Mouse (Mus musculus) hindbrain, postnatal 0 days (tissue): ENCODE measurements around the gene Acsm5. TPM values are rescaled to one million over a fixed set of nuclear protein-coding genes. Genes with fewer than 3 reads are reported as not detected.
"Not testable (repeated sequence)": the region's sequence is repeated elsewhere in the genome, so short reads cannot be mapped to it uniquely, and the experiment has no call there.

Experiments
- ATAC-seq: fragments of 200-750 bp; cut with Nextera tagmentation; 2 replicates; pipeline ENCODE4 v1.8.0; 2017; ENCODE audit warnings: mild to moderate bottlenecking, moderate TSS enrichment, moderate library complexity
- DNase-seq: peaks from one replicate; pipeline ENCODE4 v3.0.0-alpha.2; 2015; ENCODE audit warnings: low spot score
- H3K27ac ChIP-seq: fragments of 300-500 bp; sonication (generic); 2 replicates; pipeline ENCODE4 v1.5.1; 2014; ENCODE audit warnings: mild to moderate bottlenecking
- H3K27me3 ChIP-seq: fragments of 300-500 bp; sonication (generic); 2 replicates; pipeline ENCODE4 v1.6.1; 2014; ENCODE audit warnings: low read length, mixed read lengths; ENCODE audit not compliant: insufficient read depth
- H3K36me3 ChIP-seq: fragments of 300-500 bp; sonication (generic); 2 replicates; pipeline ENCODE4 v1.6.1; 2014; ENCODE audit warnings: low read length, mixed read lengths; ENCODE audit not compliant: insufficient read depth
- H3K4me1 ChIP-seq: fragments of 300-500 bp; sonication (generic); 2 replicates; pipeline ENCODE4 v1.6.1; 2014; ENCODE audit warnings: antibody characterized with exemption, low read length, mixed read lengths; ENCODE audit not compliant: insufficient read depth
- H3K4me2 ChIP-seq: fragments of 300-500 bp; sonication (generic); 2 replicates; pipeline ENCODE4 v1.6.1; 2014; ENCODE audit warnings: low read depth, mild to moderate bottlenecking, low read length, moderate library complexity, mixed read lengths
- H3K4me3 ChIP-seq: fragments of 300-500 bp; sonication (generic); 2 replicates; pipeline ENCODE4 v1.5.1; 2014; ENCODE audit warnings: low read length
- H3K9ac ChIP-seq: fragments of 300-500 bp; sonication (generic); replicated peaks from 2 replicates; pipeline ENCODE4 v1.6.1; 2014; ENCODE audit warnings: mild to moderate bottlenecking, low read length, moderate library complexity, mixed read lengths
- H3K9me3 ChIP-seq: fragments of 300-500 bp; sonication (generic); 2 replicates; pipeline ENCODE4 v1.6.1; 2016; ENCODE audit warnings: low read length, mixed read lengths
- CTCF ChIP-seq: IDR thresholded peaks from 2 replicates; pipeline ENCODE4 v1.5.1; 2016; ENCODE audit warnings: antibody characterized with exemption, control low read depth, low read depth
- WGBS: fragments of 180-500 bp; shearing (Covaris S2); extraction: QIAGEN DNeasy Blood & Tissue Kit; methylation state at CpG from one replicate; pipeline ENCODE4 v1.1.7; 2014; 5-methylcytosine and 5-hydroxymethylcytosine counted together
- polyA plus RNA-seq: library from polyadenylated mRNA; unstranded; fragments of >200 nt; fragmentation: Nextera tagmentation; extraction: Ambion mirVana; gene quantifications from 2 replicates; pipeline ENCODE4 v1.2.1, GENCODE M21; 2015
- total RNA-seq: library from RNA; depleted of rRNA; stranded (reverse); fragments of >200 nt; gene quantifications from 2 replicates; pipeline ENCODE4 v1.2.3, GENCODE M21; 2014; rRNA removed

Acsm5 gene
- total and polyA plus RNA-seq, 2 experiments from 2014 or later, result 0.16 to 0.25 TPM

- Histone ChIP-seq H3K27ac (no peak overlapping the region), H3K9ac (no peak overlapping the region), H3K4me1 (no peaks in the 10 kb centered on the region), H3K4me3 (no peak overlapping the region), H3K36me3 (no peaks in the 10 kb centered on the region), H3K4me2 (no peak overlapping the region), H3K9me3 (no peaks in the 10 kb centered on the region), H3K27me3 (no peaks in the 10 kb centered on the region)
- WGBS, result 56% methylated on average over 4 of the region's 4 CpGs
- no peak for DNase-seq
- no peak for TF ChIP-seq CTCF
- no peak for ATAC-seq
Measured at GRCm38 (mm10) chr7:119561441-119561840, 42.2 kb downstream of the Acsm5 start.

GRCm38 (mm10) chr7:119562476-119562875 is 43.2 kb downstream of the Acsm5 start:
- H3K4me1 ChIP-seq, H3K27me3 ChIP-seq, H3K4me2 ChIP-seq, H3K36me3 ChIP-seq, H3K9ac ChIP-seq, ATAC-seq, DNase-seq, H3K9me3 ChIP-seq, H3K4me3 ChIP-seq, H3K27ac ChIP-seq: not testable (repeated sequence)
- WGBS, result 72% methylated on average over 2 of the region's 2 CpGs

- Histone ChIP-seq H3K4me3 (no peak overlapping the region), H3K27ac (no peak overlapping the region), H3K27me3 (no peaks in the 10 kb centered on the region), H3K9me3 (no peaks in the 10 kb centered on the region), H3K4me1 (no peaks in the 10 kb centered on the region), H3K36me3 (no peaks in the 10 kb centered on the region), H3K9ac (no peak overlapping the region), H3K4me2 (no peak overlapping the region)
- 87% methylated on average over 3 of the region's 3 CpGs for WGBS
- DNase-seq (no peak), ATAC-seq (no peak)
- TF ChIP-seq CTCF, result no peak
Measured at GRCm38 (mm10) chr7:119594530-119595107, 75.4 kb downstream of the Acsm5 start.

Other genes with a start within 250 kb of the Acsm5 start
- not detected in 2 replicates for gene Gp2, start 60.2 kb upstream of the Acsm5 start, total RNA-seq
- gene Gp2, start 60.2 kb upstream of the Acsm5 start, polyA plus RNA-seq, result not detected in 2 replicates
- gene Umod, start 40.2 kb upstream of the Acsm5 start, total RNA-seq, result not detected in 2 replicates
- not detected in 2 replicates for gene Umod, start 40.2 kb upstream of the Acsm5 start, polyA plus RNA-seq
- gene Pdilt, start 4.0 kb downstream of the Acsm5 start, total RNA-seq, result not detected in 2 replicates
- gene Pdilt, start 4.0 kb downstream of the Acsm5 start, polyA plus RNA-seq, result 0.06 and 0.08 TPM in 2 replicates
- 0.05 TPM in 1 of 2 replicates, not detected in the other for gene Acsm2, start 34.9 kb downstream of the Acsm5 start, total RNA-seq
- 0.09 TPM in 1 of 2 replicates, not detected in the other for gene Acsm2, start 34.9 kb downstream of the Acsm5 start, polyA plus RNA-seq
- gene Acsm1, start 87.6 kb downstream of the Acsm5 start, total RNA-seq, result not detected in 2 replicates
- not detected in 2 replicates for gene Acsm1, start 87.6 kb downstream of the Acsm5 start, polyA plus RNA-seq
- not detected in 2 replicates for gene Acsm4, start 170.6 kb downstream of the Acsm5 start, total RNA-seq
- gene Acsm4, start 170.6 kb downstream of the Acsm5 start, polyA plus RNA-seq, result not detected in 2 replicates
- 24.4 and 29.0 TPM in 2 replicates for gene Thumpd1, start 201.3 kb downstream of the Acsm5 start, total RNA-seq
- gene Thumpd1, start 201.3 kb downstream of the Acsm5 start, polyA plus RNA-seq, result 64.2 and 65.2 TPM in 2 replicates
- gene Acsm3, start 241.5 kb downstream of the Acsm5 start, total RNA-seq, result not detected in 2 replicates
- gene Acsm3, start 241.5 kb downstream of the Acsm5 start, polyA plus RNA-seq, result 0.09 TPM in 1 of 2 replicates, not detected in the other